Mouse (Mus musculus): ENCODE measurements around the gene Pnp2.

Gene Pnp2

DNA sequence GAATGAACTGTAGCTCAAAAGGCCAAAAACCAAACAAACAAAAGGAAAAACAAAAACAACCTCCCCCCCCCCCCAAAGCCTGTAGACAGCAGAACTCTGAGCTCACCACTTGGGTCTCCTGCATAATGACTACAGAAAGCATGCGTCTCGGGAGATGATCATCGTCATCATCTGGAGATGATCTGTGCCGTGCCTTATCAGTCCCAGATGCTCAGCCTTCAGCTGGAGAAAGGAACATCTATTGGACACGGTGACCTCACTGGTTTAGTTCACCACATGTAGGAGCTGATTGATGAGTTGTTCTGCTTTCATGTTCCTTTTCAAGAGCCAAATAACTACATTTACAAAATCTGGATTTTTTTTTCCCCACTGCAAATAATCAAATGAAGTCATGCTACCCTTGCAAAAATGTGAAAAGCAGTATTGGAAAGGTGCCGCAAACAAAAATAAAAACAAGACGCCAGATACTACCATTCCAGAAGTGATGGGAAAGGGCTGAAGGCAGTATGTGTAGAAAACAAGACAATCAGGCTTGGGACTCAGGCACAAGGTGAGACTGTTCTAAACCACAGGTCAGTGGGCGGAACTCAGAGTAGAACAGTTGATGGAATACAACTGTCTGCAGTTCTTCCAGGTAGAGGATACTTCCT, 51.5 kb downstream of the Pnp2 start, which contains the start of gene Rnase10:
Gene Rnase10 (plus strand): TSS at position 600 of the 650 bp plus-strand sequence.
- in situ Hi-C loops (cut with MboI, MseI): no loop called here

DNA sequence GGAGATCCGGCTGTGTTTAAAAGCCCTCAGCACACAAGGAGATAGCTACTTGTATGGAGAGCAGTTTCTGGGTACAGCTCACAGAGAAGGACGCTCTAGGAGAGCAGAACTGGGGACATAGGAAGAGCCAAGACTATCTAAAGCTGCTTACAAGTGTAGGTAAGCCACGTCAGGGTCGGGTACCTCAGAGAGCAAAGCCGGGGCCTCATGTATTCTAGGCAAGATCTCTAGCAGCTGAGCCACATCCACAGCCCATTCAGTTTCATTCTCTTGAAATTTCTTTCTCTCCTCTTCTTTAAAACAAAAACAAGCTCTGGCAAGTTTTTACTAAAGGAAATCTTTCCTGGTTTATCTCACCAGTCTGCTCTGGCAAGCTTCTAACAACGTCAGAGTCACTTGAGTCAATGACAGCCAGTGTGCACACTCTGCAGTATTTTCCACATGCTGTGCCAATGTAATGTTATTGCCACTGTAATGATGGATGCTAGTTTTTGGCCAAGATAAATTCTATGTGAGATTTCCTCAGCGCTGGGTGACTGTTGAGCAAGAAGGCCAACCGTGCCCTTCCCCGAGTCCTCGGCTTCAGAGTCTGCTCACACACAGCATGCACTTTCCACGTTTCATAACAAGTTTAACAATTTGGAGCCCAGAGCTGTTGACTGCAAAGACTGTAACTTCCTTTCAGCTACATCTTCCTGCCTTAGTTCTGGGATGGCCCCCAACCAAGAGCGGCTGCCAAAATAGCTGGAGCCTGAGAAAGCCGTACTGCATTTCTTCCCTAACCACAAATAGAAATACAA, 52.3 kb downstream of the Pnp2 start:
- in situ Hi-C loops (cut with MboI, MseI): no loop called here

- in situ Hi-C loops (cut with MboI, MseI): no loop called here
Measured at GRCm38 (mm10) chr14:51008781-51009180, 53.0 kb downstream of the Pnp2 start.

DNA sequence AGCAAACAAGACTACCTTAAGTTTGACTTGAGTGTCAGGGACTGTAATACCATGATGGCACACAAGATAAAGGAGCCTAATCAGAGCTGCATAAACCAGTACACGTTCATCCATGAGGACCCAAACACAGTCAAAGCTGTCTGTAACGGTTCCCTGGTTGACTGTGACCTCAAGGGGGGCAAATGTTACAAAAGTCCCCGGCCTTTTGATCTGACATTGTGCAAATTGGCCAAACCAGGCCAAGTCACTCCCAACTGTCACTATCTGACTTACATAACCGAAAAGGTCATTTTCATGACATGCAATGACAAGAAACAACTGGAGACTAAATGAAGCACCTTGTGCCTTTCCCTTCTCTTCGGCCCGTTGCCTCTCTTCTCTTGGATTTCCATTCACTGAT, 53.8 kb downstream of the Pnp2 start:
- in situ Hi-C loops (cut with MboI, MseI): no loop called here
